Mouse (Mus musculus) testis, postnatal 10 days (tissue): ENCODE measurements around the gene Aff1.

Experiments used
- DNase-seq: peaks from one replicate; pipeline ENCODE4 v3.0.0; 2021; ENCODE audit warnings: low spot score

Aff1 gene

GRCm38 (mm10) chr5:103693041-103693641 is 967 bp downstream of the Aff1 start:
- peak; percentile 52 for DNase-seq

- DNase-seq, result no peak
These were observed 1.9 kb downstream of the Aff1 start for GRCm38 (mm10) chr5:103694094-103694493.

- DNase-seq, result no peak
These were observed 5.8 kb downstream of the Aff1 start for GRCm38 (mm10) chr5:103697875-103698491.

GRCm38 (mm10) chr5:103698577-103698976 is 6.4 kb downstream of the Aff1 start:
- DNase-seq, result no peak

- DNase-seq, result no peak
These were observed 7.4 kb downstream of the Aff1 start for GRCm38 (mm10) chr5:103699537-103699936.

GRCm38 (mm10) chr5:103700661-103701060 is 8.5 kb downstream of the Aff1 start:
- no peak for DNase-seq

- DNase-seq, result no peak
These were observed 9.3 kb downstream of the Aff1 start for GRCm38 (mm10) chr5:103701466-103701865.

GRCm38 (mm10) chr5:103702527-103702926 is 10.4 kb downstream of the Aff1 start:
- DNase-seq, result no peak

- DNase-seq, result no peak
These were observed 13.2 kb downstream of the Aff1 start for GRCm38 (mm10) chr5:103705331-103705730.

GRCm38 (mm10) chr5:103705874-103706273 is 13.7 kb downstream of the Aff1 start:
- no peak for DNase-seq

- DNase-seq, result no peak
These were observed 16.9 kb downstream of the Aff1 start for GRCm38 (mm10) chr5:103709044-103709443.

- no peak for DNase-seq
These were observed 19.7 kb downstream of the Aff1 start for GRCm38 (mm10) chr5:103711886-103712285.

GRCm38 (mm10) chr5:103713422-103713821 is 21.2 kb downstream of the Aff1 start:
- DNase-seq, result no peak

- no peak for DNase-seq
These were observed 22.8 kb downstream of the Aff1 start for GRCm38 (mm10) chr5:103714943-103715342.

GRCm38 (mm10) chr5:103716824-103717342 is 24.7 kb downstream of the Aff1 start:
- no peak for DNase-seq

- no peak for DNase-seq
These were observed 27.0 kb downstream of the Aff1 start for GRCm38 (mm10) chr5:103719131-103719530.

- DNase-seq, result no peak
These were observed 27.7 kb downstream of the Aff1 start for GRCm38 (mm10) chr5:103719851-103720250.

- no peak for DNase-seq
These were observed 28.8 kb downstream of the Aff1 start for GRCm38 (mm10) chr5:103720967-103721366.

GRCm38 (mm10) chr5:103721490-103721889 is 29.3 kb downstream of the Aff1 start:
- no peak for DNase-seq

- no peak for DNase-seq
These were observed 30.5 kb downstream of the Aff1 start for GRCm38 (mm10) chr5:103722721-103723120.

GRCm38 (mm10) chr5:103724384-103724783 is 32.2 kb downstream of the Aff1 start:
- no peak for DNase-seq

GRCm38 (mm10) chr5:103724823-103725222 is 32.6 kb downstream of the Aff1 start:
- no peak for DNase-seq

GRCm38 (mm10) chr5:103725268-103726149 is 33.3 kb downstream of the Aff1 start:
- no peak for DNase-seq
